Mouse (Mus musculus): ENCODE data around the gene Parp4. TPM values are rescaled to one million over a fixed set of nuclear protein-coding genes. Genes with fewer than 3 reads are reported as not detected.

Gene Parp4
- polyA plus RNA-seq, 1 experiment, result 4.6 TPM

DNA sequence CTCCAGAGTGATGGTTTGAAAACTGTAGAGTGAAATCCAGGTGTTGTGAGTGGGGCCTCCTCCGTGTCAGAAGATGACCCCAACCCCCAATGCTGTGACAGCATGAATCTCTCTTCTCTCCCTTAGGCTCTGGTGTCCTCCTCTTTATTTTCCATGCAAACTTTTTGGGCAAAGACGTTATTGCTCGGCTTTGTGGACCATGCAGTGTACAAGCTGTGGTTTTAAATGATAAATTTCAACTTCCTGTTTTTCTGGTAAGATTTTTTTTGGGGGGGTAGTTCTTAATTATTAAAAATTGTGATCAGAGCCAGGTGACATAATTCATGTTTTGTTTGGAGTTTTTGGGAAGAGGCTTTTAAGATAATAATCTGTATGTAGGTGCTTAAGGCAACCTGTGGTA lies 120.1 kb downstream of the Parp4 start:
- Histone ChIP-seq H3K36me3 (ENCODE audit: control insufficient read depth, insufficient read depth) (peaks cover 92% of the 10 kb centered on the region), H3K79me3 (ENCODE audit: low read depth) (no peaks in the 10 kb centered on the region), H3K79me2 (ENCODE audit: control insufficient read depth, insufficient read depth) (no peaks in the 10 kb centered on the region), H3K4me3 (ENCODE audit: insufficient read depth, poor library complexity, severe bottlenecking) (no peak overlapping the region), H3ac (ENCODE audit: control insufficient read depth, insufficient read length, low read depth) (no peak overlapping the region), H3K27me3 (ENCODE audit: control insufficient read depth, insufficient read depth, insufficient read length) (no peaks in the 10 kb centered on the region)
- TF ChIP-seq FOSL1 (IDR thresholded peaks at IDR 0.05; ENCODE audit: insufficient read depth, low read length, poor library complexity, severe bottlenecking) (no peak), CTCF (IDR thresholded peaks at IDR 0.05; ENCODE audit: control insufficient read depth, insufficient read depth, insufficient read length) (no peak), MYOG (IDR thresholded peaks at IDR 0.05; ENCODE audit: control insufficient read depth, extremely low read depth, insufficient read length) (no peak), MYOD1 (IDR thresholded peaks at IDR 0.05; ENCODE audit: control insufficient read depth, insufficient read length, low read depth) (no peak), CEBPB (IDR thresholded peaks at IDR 0.05; ENCODE audit: low read depth) (no peak), USF1 (IDR thresholded peaks at IDR 0.05; ENCODE audit: low read depth) (no peak), MAX (IDR thresholded peaks at IDR 0.05) (no peak)

DNA sequence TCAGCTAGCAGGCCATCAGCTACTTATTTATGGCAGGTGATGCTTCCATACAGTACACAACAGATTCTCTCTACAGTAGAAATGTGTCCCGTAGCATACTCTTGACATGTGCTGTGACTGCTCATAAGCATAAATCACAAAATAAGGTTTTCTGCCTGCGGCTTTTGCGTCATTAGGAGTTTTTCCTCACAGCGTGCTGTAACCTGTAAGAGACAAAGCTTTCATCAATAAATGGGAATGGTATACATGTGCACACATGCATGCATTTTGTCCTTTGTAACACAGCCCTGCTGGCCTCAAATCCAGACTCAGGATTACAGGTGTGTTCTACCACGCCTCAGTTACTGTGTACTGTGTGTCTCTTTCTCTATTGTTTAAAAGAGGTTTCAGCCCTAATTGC lies 122.4 kb downstream of the Parp4 start:
- Histone ChIP-seq H3K4me3 (ENCODE audit: insufficient read depth, poor library complexity, severe bottlenecking) (no peak overlapping the region), H3K79me2 (ENCODE audit: control insufficient read depth, insufficient read depth) (no peaks in the 10 kb centered on the region), H3ac (ENCODE audit: control insufficient read depth, insufficient read length, low read depth) (no peak overlapping the region), H3K36me3 (ENCODE audit: control insufficient read depth, insufficient read depth) (peaks cover 72% of the 10 kb centered on the region), H3K27me3 (ENCODE audit: control insufficient read depth, insufficient read depth, insufficient read length) (no peaks in the 10 kb centered on the region), H3K79me3 (ENCODE audit: low read depth) (no peaks in the 10 kb centered on the region)
- TF ChIP-seq USF1 (IDR thresholded peaks at IDR 0.05; ENCODE audit: low read depth), result no peak
- no peak for TF ChIP-seq FOSL1 (IDR thresholded peaks at IDR 0.05; ENCODE audit: insufficient read depth, low read length, poor library complexity, severe bottlenecking)
- TF ChIP-seq CTCF (IDR thresholded peaks at IDR 0.05; ENCODE audit: control insufficient read depth, insufficient read depth, insufficient read length), result no peak
- TF ChIP-seq CEBPB (IDR thresholded peaks at IDR 0.05; ENCODE audit: low read depth), result no peak
- TF ChIP-seq MYOD1 (IDR thresholded peaks at IDR 0.05; ENCODE audit: control insufficient read depth, insufficient read length, low read depth), result no peak
- no peak for TF ChIP-seq MAX (IDR thresholded peaks at IDR 0.05)
- no peak for TF ChIP-seq MYOG (IDR thresholded peaks at IDR 0.05; ENCODE audit: control insufficient read depth, extremely low read depth, insufficient read length)

DNA sequence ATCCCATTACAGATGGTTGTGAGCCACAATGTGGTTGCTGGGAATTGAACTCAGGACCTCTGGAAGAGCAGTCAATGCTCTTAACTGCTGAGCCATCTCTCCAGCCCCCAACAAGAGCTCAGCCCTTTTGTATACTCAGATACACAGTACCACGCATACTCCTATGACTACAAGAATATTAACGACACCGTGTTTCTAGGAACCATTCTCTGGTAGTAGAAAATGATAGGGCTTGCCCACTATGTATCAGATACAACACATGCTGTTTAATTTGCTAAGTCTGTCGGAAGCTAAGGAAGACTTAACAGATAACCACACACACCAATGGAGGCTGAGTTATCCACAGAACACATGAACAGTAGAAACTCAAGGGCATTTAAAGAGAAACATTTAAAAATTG lies 127.2 kb downstream of the Parp4 start:
- H3K4me3 ChIP-seq (ENCODE audit: insufficient read depth, poor library complexity, severe bottlenecking), result no peak overlapping the region
- TF ChIP-seq CTCF (IDR thresholded peaks at IDR 0.05; ENCODE audit: control insufficient read depth, insufficient read depth, insufficient read length), result no peak
- TF ChIP-seq MYOD1 (IDR thresholded peaks at IDR 0.05; ENCODE audit: control insufficient read depth, insufficient read length, low read depth), result no peak
- TF ChIP-seq FOSL1 (IDR thresholded peaks at IDR 0.05; ENCODE audit: insufficient read depth, low read length, poor library complexity, severe bottlenecking), result no peak
- no peak for TF ChIP-seq USF1 (IDR thresholded peaks at IDR 0.05; ENCODE audit: low read depth)
- TF ChIP-seq CEBPB (IDR thresholded peaks at IDR 0.05; ENCODE audit: low read depth), result no peak
- no peak for TF ChIP-seq MAX (IDR thresholded peaks at IDR 0.05)
- TF ChIP-seq MYOG (IDR thresholded peaks at IDR 0.05; ENCODE audit: control insufficient read depth, extremely low read depth, insufficient read length), result no peak
- no peaks in the 10 kb centered on the region for H3K27me3 ChIP-seq (ENCODE audit: control insufficient read depth, insufficient read depth, insufficient read length)
- no peaks in the 10 kb centered on the region for H3K79me2 ChIP-seq (ENCODE audit: control insufficient read depth, insufficient read depth)
- H3K79me3 ChIP-seq (ENCODE audit: low read depth), result no peaks in the 10 kb centered on the region
- peaks cover 27% of the 10 kb centered on the region for H3K36me3 ChIP-seq (ENCODE audit: control insufficient read depth, insufficient read depth)
- H3ac ChIP-seq (ENCODE audit: control insufficient read depth, insufficient read length, low read depth), result no peak overlapping the region

DNA sequence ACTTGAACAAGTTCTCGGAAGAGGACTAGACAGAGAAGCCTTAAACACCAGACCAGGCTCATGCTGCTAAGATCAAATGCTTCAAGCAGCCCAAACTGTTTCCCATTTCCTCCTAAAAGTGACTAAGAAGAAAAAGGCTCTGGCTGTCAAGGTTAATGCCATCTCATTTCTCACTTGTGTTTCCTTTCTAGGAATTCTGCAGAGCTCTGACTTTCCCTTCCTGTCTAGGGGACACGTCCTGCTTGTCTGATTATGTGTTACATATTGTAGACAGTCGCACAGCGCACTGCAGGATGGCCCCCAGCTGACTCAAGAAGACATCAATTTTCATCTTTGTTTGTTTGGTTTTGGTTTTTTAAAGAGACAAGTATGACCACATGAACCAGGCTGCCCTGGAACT lies 130.3 kb downstream of the Parp4 start:
- Histone ChIP-seq H3ac (ENCODE audit: control insufficient read depth, insufficient read length, low read depth) (no peak overlapping the region), H3K36me3 (ENCODE audit: control insufficient read depth, insufficient read depth) (peaks cover 6% of the 10 kb centered on the region), H3K27me3 (ENCODE audit: control insufficient read depth, insufficient read depth, insufficient read length) (no peaks in the 10 kb centered on the region), H3K79me2 (ENCODE audit: control insufficient read depth, insufficient read depth) (no peaks in the 10 kb centered on the region), H3K4me3 (ENCODE audit: insufficient read depth, poor library complexity, severe bottlenecking) (no peak overlapping the region), H3K79me3 (ENCODE audit: low read depth) (no peaks in the 10 kb centered on the region)
- TF ChIP-seq FOSL1 (IDR thresholded peaks at IDR 0.05; ENCODE audit: insufficient read depth, low read length, poor library complexity, severe bottlenecking) (no peak), CEBPB (IDR thresholded peaks at IDR 0.05; ENCODE audit: low read depth) (no peak), MYOG (IDR thresholded peaks at IDR 0.05; ENCODE audit: control insufficient read depth, extremely low read depth, insufficient read length) (no peak), USF1 (IDR thresholded peaks at IDR 0.05; ENCODE audit: low read depth) (no peak), CTCF (IDR thresholded peaks at IDR 0.05; ENCODE audit: control insufficient read depth, insufficient read depth, insufficient read length) (no peak), MAX (IDR thresholded peaks at IDR 0.05) (no peak), MYOD1 (IDR thresholded peaks at IDR 0.05; ENCODE audit: control insufficient read depth, insufficient read length, low read depth) (no peak)

Other genes starting within 250 kb of the Parp4 start
- 0.01 TPM for gene Atp12a, start 210.6 kb upstream of the Parp4 start, polyA plus RNA-seq (2012; fragmentation: generic; extraction: Trizol)
- gene Rnf17, start 173.0 kb upstream of the Parp4 start, polyA plus RNA-seq (2012; fragmentation: generic; extraction: Trizol), result not detected
- 2.5 TPM for gene Cenpj, start 194 bp upstream of the Parp4 start, polyA plus RNA-seq (2012; fragmentation: generic; extraction: Trizol)
- 7.8 TPM for gene Mphosph8, start 92.6 kb downstream of the Parp4 start, polyA plus RNA-seq (2012; fragmentation: generic; extraction: Trizol)
- 10.3 TPM for gene Pspc1, start 202.7 kb downstream of the Parp4 start, polyA plus RNA-seq (2012; fragmentation: generic; extraction: Trizol)
- gene Zmym5, start 236.1 kb downstream of the Parp4 start, polyA plus RNA-seq (2012; fragmentation: generic; extraction: Trizol), result 2.3 TPM